Mouse (Mus musculus): ENCODE data around the gene Bbs12.

- no peak for TF ChIP-seq POLR2A (IDR thresholded peaks at IDR 0.05; ENCODE audit: low read depth, low read length)
- no peak for TF ChIP-seq CTCF (conservative IDR thresholded peaks at IDR 0.05; ENCODE audit: insufficient read depth, insufficient read length, low read depth, low read length)
These were observed 39.3 kb upstream of the Bbs12 start for GRCm38 (mm10) chr3:37273092-37273491.

All from kidney, adult 2 months (tissue).